Mouse (Mus musculus): ENCODE data around the gene Pbxip1.

Gene Pbxip1

DNA sequence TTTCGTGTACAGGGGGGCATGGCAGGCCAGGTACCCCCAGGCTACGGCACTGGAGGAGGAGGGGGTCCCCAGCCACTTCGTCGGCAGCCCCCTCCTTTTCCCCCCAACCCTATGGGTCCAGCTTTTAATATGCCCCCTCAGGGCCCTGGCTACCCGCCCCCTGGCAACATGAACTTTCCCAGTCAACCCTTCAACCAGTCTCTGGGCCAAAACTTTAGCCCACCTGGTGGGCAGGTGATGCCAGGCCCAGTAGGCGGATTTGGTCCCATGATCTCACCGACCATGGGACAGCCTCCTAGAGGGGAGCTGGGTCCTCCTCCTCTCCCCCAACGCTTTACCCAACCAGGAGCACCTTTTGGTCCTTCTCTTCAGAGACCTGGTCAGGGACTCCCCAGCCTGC, 3.9 kb upstream of the Pbxip1 start:
- DNase-seq (ENCODE audit: low spot score), result no peak

DNA sequence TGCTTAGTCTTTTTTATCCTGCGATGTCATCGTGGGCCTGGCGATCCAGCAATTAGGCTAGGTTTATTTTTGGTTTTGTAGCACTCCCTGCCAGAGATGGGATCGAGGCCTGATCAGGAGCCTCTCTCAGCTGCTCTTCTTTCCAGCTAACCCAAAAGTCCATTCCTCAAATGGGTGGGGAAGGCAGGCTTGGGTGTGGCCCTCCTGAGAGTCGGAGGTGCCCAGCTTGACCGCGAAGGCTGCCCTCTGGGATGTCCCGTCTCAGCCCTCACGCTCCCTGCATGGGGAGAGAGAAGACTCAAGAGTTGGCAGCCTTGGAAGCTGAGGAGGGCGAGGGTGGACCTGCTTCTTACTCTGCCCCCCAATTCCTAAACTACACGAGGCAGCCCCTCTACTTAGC, 2.0 kb upstream of the Pbxip1 start:
- DNase-seq (ENCODE audit: low spot score), result no peak

DNA sequence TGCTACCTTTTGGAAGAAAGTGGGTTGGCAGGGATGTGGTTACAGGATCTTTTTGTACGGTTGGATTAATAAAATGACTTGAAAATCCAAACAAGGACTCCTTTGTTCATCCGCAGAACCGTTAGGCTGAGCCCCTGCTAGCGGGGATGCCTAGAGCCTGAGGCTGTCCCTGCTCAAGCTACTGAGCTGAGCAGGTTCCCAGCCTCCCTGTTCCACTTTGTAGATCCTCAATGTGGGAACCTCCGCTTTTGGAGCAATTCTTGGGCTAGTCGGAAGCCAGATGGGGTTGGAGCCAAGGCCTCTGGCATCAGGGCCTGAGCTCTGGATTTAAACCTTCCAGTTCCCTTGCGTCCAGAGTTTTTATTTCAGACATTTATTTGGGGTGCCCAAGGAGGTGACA, 1.5 kb upstream of the Pbxip1 start:
- DNase-seq (ENCODE audit: low spot score), result peak; percentile 50

DNA sequence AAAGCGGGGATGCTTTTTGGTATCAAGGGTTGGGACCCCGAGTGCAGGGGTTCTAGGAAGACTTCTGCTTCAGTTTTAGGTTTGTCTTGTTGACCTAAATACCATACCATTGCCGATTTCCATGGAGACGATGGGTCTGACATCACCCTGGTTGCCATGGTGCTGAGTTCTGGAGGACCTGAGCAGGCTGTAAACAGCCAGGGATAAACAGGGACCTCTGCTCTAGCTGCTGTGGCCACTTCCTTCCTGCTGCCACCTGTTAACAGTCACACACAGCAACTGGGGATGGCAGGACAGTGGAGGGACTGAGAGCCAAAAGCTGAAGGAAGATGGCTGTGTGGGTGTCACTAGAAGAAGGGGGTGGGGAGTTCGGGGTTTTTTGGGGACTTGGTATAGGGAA, 763 bp downstream of the Pbxip1 start:
- DNase-seq (ENCODE audit: low spot score), result no peak

DNA sequence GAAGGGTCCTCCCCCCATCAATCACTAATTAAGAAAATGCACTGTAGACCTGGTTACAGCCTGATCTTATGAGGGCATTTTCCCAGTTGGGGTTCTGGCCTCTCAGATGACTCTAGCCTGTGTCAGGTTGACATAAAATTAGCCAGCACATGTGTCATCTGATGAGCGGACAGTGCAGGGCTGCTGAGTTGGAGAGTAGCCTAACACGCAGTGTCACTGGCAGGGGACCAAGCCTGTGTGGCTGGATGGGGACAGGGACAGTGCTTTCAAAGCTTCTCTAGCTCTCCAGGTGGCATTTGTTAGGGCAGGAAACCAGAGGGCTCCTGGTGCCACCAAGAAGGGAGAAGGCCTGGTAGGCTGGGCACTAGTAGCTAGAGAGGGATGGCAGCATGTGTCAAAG, 4.2 kb downstream of the Pbxip1 start:
- no peak for DNase-seq (ENCODE audit: low spot score)

DNA sequence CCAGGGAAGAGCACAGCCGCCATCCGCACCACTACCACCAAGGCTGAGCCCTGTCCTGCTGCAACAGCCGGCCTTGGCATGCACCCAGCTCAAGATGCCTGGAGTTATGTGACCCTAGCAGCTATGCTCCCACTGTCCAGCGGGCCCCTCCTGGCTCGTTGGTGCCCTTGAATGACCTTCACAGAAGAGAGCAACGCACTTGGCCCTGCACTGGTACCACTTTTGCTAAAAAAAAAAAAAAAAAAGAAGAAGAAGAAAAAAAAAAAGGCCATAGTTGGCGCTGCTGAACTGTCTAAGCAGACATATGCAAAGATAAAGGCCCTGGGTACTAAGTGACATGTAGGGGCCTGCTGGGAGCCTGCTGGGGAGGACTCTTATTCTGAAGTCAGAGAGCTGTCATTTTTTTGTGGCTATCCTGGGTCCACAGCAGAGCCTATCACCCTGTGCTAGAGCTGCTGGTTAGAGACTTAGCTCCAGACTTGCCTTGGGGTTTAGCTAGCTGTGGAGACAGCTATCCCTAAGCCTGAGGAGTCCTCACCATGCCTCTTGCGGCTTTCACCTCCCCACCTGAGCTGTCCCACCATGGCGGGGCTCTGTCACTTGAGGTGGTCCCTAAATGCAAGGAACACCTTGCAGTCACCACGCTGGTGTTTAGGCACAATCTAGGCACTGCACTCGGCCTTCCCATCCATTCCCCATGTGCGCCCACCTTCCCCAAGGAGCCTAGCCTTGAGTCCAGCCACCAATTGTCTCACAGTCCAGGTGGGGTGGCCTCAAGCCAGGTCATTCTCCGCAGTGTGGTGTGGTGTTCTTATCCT, 12.4 kb downstream of the Pbxip1 start:
- no peak for DNase-seq (ENCODE audit: low spot score)

DNA sequence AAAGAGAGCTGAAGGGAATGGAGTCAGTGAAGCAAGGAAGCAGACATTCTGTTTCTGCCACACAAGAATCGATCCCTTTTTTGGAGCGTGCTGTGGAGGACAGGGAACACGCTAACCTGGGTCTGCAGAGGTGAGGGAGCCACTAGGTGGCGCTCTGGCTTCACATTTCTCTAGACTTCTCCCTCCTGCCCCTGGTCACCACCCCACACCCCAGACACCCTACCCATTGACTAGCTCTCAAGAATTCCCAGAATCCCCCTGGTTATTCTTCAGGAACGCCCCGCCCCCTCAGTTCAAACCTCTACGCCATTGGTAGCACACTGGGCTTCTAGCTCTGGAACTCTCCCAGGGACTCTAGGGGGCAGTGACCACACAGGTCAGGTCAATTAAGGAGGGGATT, 13.0 kb downstream of the Pbxip1 start:
- DNase-seq (ENCODE audit: low spot score), result peak; percentile 66

DNA sequence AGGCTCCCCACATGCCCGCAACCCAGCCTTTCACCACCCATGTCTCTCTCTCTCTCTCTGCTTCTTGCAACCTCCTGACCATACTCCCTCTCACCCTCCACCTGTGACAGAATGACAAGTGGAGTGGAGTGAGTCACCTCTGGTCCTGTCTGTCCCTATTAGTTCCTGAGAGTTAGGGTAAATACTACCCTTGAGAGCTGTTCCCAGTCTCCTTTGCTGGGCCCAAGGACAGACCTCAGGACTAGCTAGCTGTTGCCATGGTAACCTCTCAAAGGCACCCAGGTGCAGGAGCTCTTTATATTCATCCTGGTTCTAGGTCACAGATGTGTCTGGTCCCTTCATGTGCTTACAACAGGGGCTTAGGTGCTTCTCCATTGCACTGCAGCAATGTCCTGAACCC, 15.4 kb downstream of the Pbxip1 start:
- no peak for DNase-seq (ENCODE audit: low spot score)

DNA sequence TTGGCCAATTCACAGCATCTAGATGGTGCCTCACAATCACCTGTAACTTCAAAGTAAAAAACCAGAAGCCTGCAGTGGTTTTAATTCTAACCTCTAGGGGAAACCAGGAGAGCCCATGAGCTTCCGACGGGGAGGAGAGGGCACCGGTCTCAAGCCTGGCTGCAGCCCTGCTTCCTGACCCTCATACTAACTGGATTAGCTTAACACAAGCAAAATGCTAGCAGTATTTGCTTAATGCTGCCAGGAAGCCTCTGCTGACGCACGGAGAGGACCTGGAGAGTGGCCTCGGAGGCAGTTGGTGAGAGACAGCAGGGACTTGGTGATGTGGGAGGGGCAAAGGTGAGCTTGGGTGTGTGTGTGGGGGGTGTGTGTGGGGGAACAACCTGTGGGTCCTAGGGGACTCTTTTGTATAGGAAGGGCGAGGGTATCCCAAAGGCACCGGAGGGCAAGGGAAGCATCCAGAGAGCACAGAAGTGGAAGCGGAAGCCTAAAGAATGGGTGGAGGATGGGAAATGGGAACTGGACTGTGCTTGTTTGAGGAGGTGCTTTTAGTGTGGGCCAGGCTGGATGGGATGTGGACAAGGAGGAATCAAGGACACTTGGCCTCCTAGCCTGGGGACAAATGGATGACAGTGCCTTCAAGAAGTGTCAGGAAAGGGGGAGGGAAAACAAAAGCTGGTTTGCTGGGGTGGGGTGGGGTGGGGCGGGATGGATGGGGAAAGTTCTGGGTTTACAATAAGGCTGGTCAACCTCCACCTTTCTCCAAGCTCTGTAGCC, 18.1 kb downstream of the Pbxip1 start, which contains the start of gene Pmvk:
Gene Pmvk, plus strand, starts transcription at position 141 of the 777 bp plus-strand sequence.
- DNase-seq (ENCODE audit: low spot score), result no peak

DNA sequence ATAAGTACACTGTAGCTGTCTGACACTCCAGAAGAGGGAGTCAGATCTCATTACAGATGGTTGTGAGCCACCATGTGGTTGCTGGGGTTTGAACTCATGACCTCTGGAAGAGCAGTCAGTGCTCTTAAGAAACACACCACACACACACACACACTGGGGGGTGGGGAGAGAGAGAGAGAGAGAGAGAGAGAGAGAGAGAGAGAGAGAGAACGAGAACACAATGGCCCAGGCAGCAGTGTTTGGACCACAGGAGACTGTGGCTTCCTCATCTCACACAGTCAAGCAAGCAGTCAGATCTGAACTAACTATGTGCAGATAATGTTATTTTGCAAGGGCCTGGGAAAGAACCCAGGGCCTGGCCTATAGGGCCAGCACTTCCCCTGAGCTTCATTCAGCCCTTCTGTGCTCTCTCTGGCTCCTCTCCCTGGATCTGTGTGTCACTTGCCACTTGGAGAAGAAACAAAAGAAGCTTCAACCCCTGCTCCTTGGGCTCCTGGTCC, 19.3 kb downstream of the Pbxip1 start:
- peak; percentile 54 for DNase-seq (ENCODE audit: low spot score)

DNA sequence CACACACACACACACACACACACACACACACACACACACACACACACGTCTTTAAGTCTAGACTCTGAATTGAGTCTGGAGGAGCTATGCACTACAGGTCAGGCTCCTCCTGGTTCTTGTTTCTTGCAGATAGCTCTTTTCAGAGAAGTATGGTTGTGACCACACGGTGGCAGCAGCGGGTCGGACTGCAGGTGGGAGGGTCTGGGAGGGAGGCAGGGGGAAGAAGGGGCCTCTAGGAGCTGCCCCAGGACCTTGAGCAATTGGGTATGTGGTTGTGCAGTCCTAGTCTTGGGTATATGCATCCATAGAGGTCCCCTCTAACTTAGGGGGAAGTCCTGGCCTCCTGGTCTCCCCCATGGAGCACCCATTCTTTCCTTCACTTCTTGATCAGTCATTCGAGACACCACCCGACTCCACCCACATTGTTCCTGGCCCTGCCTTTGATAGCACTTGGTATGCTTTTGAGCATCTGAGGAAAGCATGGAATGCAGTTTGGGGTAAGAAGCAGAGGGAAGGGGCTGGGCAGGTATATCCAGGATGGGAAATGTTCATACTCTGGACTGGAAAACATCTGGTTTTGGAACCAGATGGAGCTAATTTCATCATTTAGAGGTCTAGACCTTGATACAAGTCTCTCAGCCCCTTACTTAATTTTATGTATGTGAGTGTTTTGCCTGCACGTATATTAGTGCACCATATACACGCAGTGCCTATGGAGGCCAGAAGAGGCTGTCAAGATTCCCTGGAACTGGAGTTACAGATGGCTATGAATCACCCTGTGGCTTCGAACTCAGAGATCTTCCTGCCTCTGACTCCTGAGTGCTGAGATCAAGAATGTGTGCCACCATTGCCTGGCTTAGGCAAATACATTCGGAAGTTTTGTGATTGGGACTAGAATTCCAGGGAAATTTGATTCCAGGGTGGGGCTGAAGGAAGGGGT, 20.5 kb downstream of the Pbxip1 start:
- DNase-seq (ENCODE audit: low spot score), result peak; percentile 79

DNA sequence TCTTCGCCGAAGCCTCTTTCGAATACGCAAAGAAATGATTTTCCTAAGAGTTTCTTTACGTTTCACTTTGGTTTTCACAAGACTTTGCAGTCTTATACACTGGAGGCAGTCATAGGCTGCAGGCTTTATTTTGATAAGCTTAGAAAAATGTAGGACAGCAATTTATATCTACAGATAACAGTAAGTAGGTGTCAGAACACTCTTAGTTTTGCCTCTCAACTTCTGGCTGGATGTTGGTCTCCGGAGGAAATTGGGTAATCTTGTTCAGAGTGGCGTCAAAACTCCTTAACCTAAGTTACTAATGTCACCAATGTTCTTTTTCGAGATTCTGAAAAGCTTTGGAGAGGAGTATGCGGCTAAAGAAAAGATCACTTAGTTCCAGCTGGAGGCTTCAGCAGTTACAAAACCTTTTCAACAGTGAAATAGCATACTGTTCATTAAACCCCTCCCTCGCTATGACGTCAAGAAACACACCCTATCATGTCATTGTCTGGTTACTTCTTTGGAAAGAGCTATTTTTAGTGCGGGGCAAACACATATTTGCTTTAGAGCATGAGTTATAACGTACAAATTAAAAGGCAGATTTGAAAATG, 22.0 kb downstream of the Pbxip1 start:
- DNase-seq (ENCODE audit: low spot score), result no peak

DNA sequence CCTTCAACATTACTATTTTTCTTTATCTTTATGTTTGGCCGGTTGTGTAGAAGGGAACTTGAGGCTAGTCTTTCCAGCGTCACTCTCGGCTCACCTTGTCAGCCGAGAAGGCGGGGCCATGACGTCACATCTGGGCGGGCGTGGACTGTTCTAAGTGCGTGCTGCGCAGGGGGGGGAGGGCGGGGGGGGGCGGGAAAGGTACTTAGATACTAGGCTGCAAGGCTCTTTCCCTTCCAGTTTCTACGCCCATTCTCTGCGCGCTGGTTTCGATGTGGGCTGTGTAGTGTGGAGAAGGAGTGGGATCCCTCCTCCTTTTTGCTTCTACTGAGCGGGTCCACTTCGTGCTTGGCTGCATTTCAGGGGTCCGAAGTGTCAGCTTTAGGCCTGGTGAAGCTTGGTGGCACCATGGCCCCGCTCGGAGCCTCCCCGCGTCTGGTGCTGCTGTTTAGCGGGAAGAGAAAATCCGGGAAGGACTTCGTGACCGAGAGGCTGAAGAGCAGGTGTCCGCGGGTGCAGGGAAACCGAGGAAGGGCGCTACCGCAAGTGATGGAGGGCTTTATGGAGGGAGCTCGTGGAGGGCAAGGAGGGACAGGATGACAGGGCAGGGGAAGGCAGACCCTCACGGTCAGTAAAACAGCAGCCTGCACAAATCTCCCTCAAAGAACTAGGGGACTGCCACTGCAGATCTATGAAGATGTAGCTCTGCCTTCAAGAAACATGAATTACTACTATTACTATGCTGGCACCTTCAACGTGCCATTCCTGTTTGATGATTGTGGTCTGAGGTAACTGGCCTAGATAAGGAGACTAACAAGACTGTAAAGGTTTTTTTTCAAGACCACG, 22.7 kb downstream of the Pbxip1 start:
- DNase-seq (ENCODE audit: low spot score), result peak; percentile 93

DNA sequence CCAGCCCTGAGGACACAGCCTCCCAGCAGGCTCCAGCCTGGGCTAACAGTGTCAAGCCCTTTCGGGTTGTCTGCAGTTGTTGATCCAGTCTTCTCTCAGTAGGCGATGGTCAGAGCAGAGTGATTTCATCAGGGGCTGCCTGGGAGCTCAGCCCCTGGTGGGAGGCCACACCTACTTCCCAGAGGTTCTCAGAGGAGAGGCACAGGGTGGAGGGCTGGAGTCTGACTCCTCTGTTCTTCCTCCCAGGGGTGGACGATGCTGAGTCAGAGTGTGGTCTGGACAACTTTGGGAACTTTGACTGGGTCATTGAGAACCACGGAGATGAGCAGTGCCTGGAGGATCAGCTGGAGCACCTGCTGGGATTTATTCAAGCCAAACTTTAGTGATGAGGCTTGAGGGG, 31.8 kb downstream of the Pbxip1 start:
- DNase-seq (ENCODE audit: low spot score), result no peak

DNA sequence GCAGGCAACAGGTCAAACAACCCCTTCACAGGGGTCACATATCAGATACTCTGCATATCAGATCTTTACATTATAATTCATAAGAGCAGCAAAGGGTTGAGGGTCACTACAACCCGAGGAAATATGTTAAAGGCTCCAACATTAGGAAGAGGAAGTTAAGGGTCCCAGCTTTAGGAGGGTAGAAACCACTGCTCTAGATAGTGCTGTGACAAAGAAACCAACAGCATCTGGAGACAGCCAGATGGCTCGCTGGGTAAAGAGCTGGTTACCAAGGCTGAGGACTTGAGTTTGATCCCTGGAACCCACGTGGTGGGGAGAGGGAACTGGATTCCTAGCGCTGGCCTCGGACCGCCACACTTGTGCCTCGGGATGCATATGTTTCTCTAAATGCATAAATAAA, 35.8 kb downstream of the Pbxip1 start:
- no peak for DNase-seq (ENCODE audit: low spot score)

DNA sequence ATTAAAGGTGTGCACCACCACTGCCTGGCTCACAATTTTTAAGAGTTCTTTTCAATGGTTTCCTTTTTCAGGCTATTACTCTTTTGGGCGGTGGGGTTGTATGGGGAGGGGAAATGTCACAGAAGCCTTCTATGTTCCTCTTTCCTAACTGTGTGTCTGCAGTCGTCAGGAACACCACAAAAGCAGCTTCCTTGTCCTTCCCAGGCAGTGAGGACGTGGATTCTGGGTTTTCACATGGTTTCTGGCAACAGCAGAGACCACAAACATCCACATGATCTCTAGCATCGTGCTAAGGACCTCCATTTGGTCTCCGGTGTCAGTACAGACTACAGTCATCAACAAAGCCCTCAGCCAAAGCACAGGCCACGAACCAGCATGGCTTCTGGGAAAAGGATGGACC, 37.3 kb downstream of the Pbxip1 start:
- no peak for DNase-seq (ENCODE audit: low spot score)

DNA sequence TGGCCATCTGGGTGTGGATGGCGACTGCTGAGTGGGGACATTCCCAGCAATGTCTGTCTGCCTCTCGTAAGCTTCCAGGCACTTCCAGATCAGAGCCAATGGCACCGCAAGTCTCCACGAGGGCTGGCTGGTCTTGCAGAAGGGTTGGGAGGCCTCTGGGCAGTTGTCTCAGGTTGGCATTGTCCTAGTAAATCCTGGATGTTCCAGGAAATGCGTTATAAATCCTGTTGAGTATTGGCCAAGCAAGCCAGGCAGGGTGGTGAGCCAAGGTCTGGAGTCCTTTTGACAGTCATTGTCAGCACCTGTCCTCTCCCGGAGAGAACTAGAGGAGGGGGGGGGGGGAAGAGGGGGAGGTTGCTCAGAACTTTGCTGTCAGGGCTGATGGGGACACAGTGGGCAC, 42.5 kb downstream of the Pbxip1 start:
- DNase-seq (ENCODE audit: low spot score), result no peak

DNA sequence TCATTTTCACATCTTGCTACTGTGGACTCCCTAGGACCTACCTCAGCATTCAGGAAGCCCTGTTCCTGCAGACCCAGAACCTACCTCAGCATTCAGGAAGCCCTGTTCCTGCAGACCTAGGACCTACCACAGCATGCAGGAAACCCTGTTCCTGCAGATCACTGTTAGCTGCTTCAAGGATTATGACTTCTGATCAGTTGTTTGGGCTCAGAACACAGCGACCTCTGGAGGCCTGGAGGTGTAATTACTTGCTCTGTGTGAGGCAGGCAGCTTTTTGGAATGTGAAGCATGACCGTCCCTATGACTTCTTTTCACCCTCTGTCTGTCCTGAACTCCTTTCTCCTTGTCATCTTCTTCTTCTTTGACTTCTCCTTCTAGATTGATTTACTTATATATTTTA, 45.0 kb downstream of the Pbxip1 start:
- DNase-seq (ENCODE audit: low spot score), result no peak

DNA sequence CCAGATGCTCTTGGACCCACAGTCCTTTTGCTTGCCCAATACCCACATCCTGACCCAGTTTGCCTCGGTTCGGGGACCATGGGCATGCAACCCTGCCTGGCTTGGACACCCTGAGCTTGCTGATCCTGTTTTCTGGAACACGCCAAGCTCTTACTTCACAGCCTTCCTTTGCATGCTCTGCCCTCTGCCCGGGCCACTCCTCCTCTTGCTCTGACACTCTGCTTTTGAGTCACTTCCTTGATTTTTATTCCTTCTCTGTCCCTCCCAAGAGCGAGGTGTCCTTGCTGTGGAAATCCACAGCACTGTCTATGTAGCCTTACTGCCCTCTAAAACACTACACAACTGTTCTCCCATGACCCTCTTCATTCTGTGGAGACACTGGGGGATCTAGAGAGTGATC, 45.7 kb downstream of the Pbxip1 start:
- DNase-seq (ENCODE audit: low spot score), result peak; percentile 55

DNA sequence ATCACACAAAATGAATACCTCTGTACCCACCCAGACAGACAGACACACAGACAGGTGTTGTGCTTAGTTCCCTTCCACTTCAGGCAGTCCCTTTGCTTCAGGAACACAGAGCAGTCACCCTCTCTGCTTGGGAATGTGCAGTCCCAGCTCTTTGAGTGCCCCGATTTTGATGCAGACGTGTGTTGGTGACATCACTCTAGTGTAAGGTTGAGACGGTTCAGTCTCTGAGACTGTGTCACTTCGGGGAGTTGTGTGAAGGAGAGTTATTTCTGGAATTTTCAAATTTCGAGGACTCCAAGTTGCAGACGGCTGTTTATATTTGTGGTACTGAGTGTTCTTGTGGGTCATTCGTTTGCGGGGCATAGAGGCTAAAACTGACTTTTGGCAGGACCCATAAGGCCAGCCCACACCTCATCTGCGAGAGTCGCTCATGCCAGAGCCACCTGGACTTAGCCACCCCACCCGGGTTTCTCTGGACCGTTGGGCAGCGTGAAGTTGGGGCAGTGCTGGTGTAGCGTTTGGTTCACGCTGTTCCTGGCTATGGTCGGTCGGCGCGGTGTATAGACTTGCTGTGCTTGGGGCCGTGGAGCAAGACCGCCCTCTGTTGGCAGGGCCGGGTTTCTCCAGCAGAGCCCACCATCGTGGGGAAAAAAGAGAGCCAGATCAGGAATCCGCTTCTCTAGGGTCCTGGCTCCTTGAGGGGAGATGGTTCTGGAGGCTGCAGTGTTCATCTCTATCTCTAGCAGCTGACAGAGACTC, 48.4 kb downstream of the Pbxip1 start:
- peak; percentile 75 for DNase-seq (ENCODE audit: low spot score)
